Mouse (Mus musculus): ENCODE measurements around the gene 2010111I01Rik.
A peak's percentile ranks its signal among the peaks of the same experiment; 100 is the strongest.
"Not testable (repeated sequence)": the region's sequence is repeated elsewhere in the genome, so short reads cannot be mapped to it uniquely, and the experiment has no call there.

2010111I01Rik gene

DNA sequence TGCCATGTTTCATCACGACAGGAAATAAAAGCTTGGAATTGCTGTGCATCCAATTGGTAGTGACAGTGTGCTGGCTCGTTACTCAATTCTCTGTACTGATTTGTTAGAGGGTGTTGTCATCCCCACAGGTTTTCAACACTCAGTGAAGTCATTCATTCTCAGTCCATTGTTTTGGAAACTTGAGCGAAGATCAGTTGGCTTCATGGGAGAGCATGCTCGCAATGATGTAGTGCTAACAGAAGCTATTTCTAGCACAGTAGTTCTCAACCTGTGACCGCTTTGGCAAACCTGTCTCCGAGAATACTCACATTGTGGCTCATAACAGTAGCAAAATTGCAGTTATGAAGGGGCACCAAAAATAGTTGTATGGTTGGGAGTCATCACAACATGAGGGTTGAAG, 8.7 kb upstream of the 2010111I01Rik start:
- DNase-seq (ENCODE audit: low spot score): no peak

DNA sequence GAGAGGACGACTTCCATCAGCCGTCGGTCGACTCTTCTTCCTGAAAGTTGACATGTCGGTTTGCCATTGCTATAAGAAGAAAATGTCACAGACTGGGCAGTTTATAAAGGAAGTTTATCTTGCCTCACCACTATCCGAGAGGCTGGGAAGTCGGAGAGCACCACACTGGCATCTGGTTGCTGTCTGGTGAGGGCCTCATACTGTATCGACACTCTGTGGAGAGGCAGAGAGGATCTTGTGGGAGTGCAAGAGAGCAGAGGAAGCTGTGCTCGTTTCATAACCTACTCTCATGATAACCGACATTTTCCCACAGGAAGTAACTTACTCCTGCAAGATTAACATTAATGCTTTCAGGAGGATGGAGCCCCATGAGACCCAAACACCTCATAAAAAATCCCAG, 7.9 kb upstream of the 2010111I01Rik start:
- no peak for DNase-seq (ENCODE audit: low spot score)

DNA sequence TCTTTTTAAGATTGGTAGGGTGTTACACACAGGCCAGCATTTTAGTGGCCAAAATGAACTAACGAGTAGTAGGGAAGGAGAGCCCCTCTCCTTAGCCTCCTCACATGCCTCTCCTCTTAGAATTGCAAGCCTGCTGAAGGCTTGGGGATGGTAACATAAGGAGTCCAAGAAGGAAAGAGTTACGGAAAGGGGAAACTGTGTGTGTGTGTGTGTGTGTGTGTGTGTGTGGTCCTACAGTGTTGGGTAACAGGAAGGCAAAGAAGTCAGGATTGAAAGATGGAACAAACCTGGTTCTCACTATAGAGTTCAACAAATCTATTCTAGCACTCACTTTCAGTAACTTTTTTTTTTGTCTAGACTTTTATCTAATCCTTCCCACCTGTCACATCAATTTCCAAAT, 1.3 kb upstream of the 2010111I01Rik start:
- no peak for DNase-seq (ENCODE audit: low spot score)

DNA sequence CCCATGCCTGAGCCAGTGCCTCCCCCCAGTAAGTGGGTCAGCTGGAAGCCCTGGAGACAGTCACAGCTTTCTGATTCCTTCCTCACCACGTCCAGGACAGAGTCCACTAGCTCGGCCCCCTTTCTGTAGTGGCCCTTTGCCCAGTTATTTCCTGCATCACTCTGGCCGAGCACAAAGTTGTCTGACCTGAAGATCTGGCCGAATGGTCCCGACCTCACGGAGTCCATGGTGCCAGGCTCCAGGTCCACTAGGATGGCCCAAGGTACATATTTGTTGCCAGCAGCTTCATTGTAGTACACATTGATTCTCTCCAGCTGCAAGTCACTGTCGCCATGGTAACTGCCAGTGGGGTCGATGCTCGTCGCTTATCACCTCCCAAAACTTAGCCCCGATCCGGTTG, 3.5 kb downstream of the 2010111I01Rik start:
- DNase-seq (ENCODE audit: low spot score): no peak

DNA sequence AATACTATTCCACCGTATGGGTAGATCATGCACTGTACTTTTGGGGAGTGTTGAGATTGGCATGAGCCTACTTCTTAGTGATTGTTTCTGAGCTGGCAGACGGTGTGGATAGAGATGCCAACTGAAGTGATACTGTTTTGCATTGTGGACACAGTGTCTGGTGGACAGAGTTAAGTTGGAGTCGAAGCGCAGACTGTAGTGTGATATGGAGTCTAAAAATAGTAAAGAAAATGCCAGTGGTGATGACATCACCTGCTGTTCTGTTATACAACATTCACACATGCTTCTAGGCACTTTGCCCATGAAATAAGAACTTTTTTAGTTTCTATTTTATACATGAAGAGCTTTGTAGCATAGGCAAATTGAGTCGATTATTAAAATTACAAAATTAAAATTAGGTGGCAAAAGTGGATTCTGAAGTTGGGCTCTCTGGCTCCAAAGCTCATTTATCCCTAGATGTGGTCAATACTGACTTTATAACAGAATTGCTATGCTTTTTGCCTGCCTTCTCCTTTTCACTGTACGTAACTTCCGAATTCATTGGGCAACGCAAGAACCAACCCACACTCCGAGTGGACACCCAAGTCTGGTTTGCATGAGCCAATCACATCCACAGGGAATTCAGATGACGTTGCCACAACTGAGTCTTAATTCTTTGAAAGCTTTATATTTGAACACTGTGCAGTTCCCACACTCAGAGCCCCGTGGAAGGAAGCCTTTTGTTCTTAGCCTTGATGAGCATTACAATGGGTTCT, 6.0 kb downstream of the 2010111I01Rik start:
- no peak for DNase-seq (ENCODE audit: low spot score)

DNA sequence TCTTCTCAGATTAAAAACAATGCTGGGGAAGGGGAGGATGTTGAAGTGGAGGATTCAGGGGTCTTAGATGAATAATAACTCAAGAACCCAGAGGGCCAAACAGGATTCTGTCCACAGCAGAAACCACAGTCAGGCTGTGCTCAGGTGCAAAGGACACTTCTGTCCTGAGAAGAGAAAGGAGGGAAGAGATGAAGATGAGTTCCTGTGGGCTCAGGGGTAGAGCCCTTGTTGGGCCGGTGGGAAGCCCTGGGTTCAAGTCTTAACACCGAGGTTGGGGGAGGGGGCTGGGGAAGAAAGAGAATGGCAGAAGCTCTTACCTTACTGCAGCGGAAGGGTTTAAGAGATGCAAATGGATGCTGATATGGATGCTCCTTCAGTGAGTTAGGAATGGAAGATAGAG, 7.7 kb downstream of the 2010111I01Rik start:
- DNase-seq (ENCODE audit: low spot score): no peak

DNA sequence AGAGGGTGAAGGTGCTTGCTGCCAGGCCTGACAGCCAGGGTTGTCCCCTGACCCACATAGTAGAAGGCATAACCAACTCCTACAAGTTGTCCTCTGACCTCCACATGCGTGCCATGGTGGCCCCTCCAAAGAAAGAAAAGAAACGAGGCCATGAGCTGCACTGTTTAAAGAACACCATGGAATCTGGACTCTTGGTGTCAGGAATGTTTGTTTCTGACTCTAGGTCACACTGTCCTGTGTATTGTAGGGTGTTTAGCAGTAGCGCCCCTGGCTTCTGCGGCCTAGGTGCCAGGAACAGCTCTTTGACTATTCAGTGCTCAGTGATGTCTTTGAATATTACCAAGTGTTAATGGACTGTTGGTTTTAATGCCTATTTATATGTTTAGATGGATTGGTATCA, 8.4 kb downstream of the 2010111I01Rik start:
- no peak for DNase-seq (ENCODE audit: low spot score)

DNA sequence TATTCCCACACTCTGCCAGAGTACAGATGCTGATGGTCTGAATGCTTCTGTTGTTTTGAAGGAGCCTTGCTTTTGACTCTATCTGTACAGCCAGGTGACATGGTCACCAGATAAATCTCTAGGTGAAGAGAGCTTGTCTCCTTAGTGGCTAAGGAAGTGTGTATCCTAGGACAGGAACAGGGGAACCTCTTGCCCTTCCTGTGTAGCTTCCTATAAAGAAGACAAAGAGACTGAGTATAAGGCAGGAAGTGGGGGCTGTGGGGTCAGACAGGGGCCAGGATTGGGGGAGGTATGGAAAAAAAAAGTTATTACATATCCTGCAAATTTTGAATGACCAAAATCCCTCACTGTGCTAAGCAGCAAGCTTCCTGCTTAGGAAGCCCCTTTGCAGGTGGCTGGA, 13.4 kb downstream of the 2010111I01Rik start:
- no peak for DNase-seq (ENCODE audit: low spot score)

DNA sequence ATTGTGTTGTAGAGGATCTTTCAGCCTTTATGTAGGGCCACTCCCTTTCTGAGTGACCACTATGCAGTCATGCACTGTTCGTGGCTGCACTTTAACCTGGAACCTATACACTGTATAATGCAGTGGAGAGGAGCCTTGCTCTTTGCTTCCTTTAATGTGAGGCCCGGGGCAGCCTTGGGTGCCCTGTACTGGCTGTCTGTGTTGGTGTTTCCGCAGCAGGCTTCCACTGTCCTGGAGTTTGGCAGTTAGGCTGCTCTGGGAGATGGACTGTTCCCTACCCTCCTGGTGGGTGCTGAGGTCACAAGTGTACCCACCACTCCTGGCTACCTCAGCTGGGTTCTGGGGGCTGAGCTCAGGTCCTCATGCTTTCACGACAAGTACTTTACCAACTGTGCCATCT, 14.1 kb downstream of the 2010111I01Rik start:
- DNase-seq (ENCODE audit: low spot score): no peak

DNA sequence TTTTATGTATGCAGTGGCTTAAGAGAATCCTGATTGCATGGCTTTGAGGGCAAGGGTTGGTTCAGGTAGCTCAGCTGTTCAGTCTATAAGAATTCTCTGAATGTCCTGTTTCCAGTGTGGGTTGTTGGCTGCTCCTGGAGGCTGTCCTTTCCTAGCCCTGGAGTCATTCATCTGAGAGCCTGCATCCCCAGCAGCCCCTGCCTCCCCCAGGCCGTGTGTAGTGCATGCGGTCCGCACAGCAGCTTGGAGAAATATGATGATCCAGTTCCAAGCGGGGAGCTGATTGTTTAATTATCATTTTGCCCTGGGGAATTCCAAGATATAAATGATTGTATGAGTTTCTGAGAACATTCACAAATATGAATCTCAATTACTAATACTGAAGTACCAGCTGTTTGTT, 14.5 kb downstream of the 2010111I01Rik start:
- DNase-seq (ENCODE audit: low spot score): no peak

DNA sequence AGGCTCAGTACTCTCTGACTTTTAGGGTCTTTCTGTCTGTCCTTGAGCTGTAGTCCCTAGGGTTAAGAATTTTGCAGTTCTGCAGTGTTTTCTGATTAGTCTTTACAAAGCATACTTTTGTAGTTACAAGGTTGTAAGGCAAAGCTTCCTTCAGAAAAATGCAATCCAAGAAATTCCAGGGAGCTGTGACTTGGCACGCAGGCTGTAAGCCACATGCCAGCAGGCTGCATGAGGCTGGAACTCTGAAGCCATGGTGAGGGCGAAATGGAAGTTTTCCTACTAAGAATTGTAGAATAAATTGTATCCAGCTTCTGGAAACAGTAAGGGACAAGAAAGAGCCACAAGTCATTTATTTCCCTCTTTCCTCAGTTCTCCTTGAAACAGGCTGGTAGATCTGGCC, 15.4 kb downstream of the 2010111I01Rik start:
- no peak for DNase-seq (ENCODE audit: low spot score)

DNA sequence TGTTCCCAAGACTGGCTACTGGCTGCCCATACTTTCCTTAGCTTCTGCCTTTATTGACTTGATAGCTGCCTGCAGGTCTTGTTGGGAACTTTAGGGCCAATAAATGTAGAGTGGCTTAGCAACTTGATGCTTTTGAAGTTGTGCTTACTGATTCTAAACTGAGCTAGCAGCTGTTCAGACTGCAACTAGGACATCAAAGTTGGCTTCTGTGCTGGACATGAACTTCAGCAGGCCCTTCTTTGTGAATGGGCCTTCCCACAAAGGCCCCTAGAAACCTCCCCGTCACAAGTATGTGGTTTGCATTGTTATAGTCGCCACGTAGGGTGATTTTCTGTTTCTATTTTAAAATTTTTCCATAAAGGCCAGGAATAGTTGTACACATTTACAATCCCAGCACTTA, 19.8 kb downstream of the 2010111I01Rik start:
- no peak for DNase-seq (ENCODE audit: low spot score)

DNA sequence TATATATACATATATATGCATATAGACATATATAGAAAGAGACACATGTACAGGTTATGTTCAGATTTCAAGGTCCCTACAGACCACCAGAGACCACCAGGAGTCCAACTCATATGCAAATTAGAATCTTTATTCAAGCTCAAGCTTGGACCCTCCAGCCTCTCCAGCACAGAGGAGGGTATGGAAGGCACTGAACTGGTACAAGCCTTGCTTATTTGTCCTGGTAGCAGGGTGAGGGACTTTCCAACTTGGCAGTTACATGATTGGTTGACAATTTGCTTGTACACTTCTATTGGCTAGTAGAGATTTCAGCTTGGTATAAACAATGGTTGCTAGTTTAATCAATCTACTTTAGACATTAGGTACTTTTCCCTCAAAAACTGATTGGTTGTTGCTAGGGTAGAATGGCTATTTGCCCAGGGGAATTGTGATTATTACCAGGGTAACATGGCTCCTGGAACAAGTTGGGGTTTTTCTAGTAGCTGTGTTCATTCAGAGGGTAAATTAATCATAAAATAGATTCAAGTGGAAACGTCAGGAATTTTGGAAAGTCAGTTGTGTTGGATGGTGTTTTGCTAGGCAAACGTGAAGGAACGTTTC, 25.3 kb downstream of the 2010111I01Rik start:
- DNase-seq (ENCODE audit: low spot score): no peak

DNA sequence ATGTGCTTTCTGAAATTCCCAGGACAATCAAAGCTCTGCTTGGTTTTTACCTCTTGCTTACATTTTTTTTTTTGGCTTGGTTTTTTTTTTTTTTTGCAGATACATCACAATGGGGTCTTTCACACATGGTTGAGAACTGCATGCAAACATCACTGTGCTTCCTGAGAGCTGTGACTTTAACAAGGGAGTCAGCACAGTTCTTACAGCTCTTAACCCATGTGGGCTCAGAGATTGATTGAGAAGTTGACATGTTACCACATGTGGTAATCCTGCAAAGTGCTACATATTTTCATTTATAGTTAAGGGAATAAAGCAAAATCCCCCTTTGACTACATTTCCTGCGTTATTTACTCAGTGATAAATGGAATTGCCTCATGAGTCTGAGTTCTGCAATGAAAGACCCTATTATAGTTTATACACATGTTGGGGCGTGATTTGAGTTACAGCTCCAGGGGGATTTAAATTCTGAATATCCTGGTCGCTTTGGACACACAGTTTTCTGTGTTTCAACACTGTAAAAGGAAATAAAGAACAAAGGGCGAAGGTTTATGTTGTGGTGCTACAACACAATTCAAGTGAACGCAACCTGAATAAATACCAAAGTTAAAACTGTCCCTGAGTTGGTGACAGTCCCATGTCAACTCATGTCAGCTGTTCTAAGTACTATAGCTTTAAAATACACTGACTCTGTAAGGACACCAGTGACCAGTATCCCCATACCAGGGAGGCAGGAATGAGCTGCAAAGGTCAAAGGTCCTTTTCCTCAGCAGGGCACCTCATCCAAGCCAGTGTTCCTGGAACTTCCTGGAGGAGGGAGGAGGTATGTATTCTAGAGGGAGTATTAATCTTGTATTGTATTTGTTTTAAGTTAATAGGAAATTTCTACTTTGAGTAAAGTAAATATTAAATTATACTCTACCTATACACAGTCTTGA, 29.1 kb downstream of the 2010111I01Rik start:
- peak; percentile 10 for DNase-seq (ENCODE audit: low spot score)

DNA sequence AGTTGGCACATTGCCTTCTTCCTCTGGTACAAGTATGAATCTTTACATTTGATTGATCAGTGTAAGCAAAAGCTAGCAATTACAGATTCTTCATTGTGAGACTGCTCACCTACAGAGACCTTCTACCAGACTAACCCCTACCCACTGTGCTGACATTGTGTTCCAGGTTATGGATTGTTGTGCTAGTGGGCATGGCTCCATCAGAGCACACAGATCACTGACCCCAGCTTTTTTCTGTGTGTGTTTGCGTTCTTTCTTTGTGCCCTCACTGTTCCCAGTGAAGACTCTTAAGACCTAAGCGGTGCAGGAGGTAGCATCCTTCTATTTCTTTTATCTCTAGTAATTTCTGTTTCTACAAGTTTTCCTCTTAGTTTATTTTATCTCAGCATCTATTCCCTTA, 32.1 kb downstream of the 2010111I01Rik start:
- DNase-seq (ENCODE audit: low spot score): no peak

DNA sequence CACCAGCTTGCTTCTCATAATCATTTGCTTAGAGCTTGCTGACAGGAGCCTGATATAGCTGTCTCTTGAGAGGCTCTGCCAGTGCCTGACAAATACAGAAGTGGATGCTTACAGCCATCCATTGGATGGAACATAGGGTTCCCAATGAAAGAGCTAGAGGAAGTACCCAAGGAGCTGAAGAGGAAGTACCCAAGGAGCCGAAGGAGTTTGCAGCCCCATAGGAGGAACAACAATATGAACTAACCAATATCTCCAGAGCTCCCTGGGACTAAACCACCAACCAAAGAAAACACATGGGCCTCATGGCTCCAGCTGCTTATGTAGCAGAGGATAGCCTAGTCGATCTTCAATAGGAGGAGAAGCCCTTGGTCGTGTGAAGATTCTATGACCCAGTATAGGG, 42.8 kb downstream of the 2010111I01Rik start:
- not testable (repeated sequence) for DNase-seq (ENCODE audit: low spot score)

DNA sequence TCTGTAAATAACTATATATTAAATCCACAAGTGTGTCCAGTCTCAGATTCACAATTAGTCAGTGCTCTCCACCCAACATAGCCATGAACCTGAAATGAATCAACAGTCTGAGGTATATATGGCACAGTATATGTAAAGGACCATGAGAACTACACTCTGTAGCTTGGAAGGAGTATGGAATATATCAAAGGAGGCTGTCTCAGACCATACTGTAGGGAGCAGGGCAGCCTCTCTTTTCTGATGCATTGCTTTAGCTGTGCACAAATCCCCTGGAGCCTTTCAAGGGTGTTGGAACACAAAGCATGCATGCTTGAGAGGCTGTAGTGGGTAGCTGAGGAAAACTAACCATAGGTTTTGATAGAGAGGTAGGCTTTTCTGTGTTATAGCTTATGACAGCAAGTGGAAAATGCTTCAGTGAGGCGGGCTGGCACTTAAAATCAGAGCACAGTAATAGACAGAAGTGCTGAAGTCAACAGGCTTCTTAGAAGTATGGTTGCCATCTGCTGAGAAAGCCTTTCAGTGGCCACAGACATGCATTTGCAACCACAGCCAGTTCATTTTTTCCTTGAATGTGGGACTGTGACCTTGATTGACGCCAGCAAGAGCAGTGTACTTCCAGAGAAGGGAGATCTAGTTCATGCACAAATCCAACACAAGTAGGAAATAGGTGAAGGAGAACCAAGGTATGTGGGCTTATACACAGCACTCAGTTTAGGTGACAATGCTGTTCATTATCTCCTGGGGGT, 45.8 kb downstream of the 2010111I01Rik start:
- DNase-seq (ENCODE audit: low spot score): no peak

DNA sequence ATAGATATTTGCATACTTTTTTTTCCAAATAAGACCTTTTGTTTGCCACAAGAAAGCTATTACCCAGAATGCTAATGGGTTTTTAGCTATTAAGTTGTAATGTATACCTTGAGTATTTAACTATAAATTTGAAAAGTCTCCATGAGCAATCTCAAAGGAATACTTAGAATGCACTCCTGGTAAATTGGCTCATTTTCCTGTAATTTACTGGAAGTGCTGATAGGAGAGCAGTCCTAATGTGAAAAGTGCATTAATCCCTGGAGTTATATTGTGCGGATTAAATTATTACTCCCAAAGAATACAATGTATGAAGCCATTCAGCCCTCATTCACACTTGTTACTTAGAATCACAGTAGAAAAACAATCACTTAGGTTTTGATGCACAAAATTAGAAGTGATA, 49.7 kb downstream of the 2010111I01Rik start:
- DNase-seq (ENCODE audit: low spot score): no peak

DNA sequence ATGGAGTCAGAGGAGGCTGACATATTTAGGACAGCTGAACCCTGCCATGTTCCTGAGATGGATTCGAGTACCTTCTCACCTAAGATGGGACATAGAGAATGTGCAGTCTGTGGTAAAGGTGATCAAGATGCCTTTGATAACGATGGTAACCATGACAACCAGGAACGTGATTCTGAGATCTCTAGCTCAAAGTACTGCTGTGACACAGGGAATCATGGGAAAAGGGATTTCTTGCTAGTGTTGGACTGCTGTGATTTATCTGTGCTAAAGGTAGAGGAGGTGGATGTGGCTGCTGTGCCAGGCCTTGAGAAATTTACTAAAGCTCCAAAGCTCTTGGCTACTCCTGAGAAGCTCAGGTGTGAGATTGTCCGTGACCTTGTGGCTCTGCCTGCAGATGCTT, 50.7 kb downstream of the 2010111I01Rik start:
- DNase-seq (ENCODE audit: low spot score): no peak

DNA sequence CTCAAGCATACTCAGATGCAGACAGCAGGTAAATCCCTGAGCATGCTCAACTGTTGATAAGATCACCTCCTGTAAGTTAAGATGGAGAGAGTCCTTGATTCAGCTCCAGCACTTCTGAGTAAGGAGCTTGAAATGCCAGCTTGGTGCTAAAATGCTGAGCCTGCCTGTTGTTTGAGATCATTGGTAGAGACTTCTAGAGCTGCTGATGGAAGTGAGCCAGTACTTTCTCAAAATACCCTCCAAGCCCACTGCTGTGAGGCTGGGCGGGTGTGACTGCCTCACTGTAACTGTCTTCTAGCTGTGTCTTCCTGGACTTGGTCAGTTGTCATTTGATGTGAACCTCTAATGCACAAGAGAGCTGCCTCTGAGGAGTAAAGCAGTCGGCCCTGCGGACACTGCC, 51.4 kb downstream of the 2010111I01Rik start:
- DNase-seq (ENCODE audit: low spot score): no peak

DNA sequence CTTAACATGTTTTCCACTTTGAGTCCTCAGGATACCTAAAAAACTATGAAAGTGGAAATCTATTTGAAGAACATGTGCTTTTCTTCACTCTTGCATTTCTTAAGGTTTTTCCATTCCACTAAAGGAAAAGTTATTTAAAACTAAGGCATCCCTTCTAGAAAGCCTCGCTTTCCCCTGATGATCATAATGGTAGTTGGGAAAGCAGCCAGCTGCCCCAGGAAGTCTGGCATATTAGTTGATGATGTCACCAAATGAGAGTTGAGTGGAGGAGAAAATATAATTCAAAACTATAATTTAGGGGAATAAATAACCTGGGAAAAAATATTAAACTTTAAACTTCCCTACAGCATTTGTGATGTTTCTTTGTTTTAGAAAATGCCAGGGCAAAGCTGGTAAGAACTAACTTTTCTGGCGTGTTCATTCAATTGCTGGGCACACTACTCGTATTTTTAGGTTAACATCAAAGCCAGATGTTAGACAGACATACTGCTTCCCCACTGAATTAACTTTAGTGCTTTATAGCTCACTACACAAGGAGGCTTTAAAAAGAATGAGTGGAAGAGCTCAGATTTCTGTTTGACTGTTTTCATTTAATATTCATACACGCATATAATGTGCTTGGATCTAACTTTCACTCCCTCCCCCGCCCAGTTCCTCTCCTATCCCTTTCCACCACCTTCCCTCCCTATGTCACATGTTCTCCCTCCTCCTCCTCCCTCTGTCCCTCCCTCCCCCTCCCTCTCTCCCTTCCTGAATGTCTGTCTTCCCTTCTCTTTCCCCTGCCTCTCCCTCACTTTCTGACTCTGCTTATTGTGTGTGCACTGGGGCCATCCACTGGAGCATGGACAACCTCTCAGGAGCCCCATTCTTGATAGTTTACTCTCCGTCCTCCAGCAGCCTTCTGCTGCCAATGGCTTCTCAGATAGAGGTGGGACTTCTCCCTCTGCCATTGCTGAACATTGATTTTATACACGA, 58.8 kb downstream of the 2010111I01Rik start:
- no peak for DNase-seq (ENCODE audit: low spot score)
